Mouse (Mus musculus) gastrocnemius, adult 2 months (tissue): ENCODE measurements at regions not wholly inside any gene's neighbourhood (a gene's known extent, or its start where the extent isn't known, plus 50 kb on each side); places are given as distances from the start of the nearest gene placed in this dataset.
A peak's percentile ranks its signal among the peaks of the same experiment; 100 is the strongest.

ENCODE experiments used
- DNase-seq: peaks from one replicate; pipeline ENCODE4 v3.0.0; 2022
- H3K27ac ChIP-seq: fragments of 200-600 bp; 2 replicates; pipeline ENCODE4 v1.8.1; 2022; ENCODE audit warnings: mild to moderate bottlenecking
- H3K4me3 ChIP-seq: fragments of 200-600 bp; 2 replicates; pipeline ENCODE4 v1.8.1; 2022; ENCODE audit warnings: mild to moderate bottlenecking, moderate library complexity
- CTCF ChIP-seq: fragments of 200-600 bp; IDR thresholded peaks from 2 replicates; pipeline ENCODE4 v1.8.1; 2022; ENCODE audit warnings: antibody characterized with exemption, mild to moderate bottlenecking, moderate library complexity
- intact Hi-C: fragments of 180-260 bp; cut with DNase I; formaldehyde crosslinking; loops from one replicate; pipeline ENCODE4 v1.15.1; 2025

- H3K27ac ChIP-seq, result no peak overlapping the region
- intact Hi-C loops, result no loop called here
- TF ChIP-seq CTCF, result no peak
- H3K4me3 ChIP-seq, result no peak overlapping the region
- DNase-seq, result no peak
Observed at GRCm38 (mm10) chr2:50635896-50636295, 339.3 kb upstream of the Mmadhc start.

DNA sequence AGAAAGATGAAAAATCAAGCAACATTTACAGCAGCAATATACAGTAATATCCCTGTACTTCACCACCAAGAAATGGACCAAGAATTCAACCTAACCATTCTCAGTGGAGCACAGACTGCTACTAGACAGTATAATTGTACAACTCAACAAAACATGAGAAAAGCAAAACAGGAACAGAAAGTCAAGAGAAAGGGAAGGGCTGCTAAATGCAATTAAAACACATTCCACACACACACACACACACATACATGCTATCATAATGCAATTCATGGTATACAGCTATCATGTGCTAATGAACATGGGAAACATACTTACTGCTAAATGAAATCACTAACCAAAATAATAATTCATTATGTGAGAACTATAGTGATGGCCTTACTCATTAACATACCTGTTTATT, 335.2 kb upstream of the Mmadhc start:
- DNase-seq, result no peak
- intact Hi-C loops, result no loop called here
- Histone ChIP-seq H3K27ac (no peak overlapping the region), H3K4me3 (no peak overlapping the region)
- TF ChIP-seq CTCF, result no peak

DNA sequence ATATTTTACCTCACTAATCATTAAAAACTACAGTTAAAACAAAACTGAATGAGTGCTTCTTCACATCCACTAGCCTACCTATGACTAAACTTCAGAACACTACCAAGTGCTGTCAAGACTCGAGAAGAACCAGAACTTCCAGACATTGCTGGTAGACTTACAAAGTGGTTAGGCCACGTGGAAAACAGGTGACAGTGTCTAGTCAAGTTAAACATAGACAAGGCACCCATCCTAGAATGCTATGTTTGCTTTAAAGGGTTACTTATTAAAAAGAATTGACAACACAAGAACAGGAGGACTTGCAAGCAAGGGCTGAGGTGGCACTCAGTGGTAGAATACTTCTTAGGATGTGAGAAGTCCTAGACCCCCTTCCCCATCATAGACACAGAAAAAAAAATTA, 330.9 kb upstream of the Mmadhc start:
- intact Hi-C loops, result no loop called here

GRCm38 (mm10) chr2:50625233-50625749, 328.7 kb upstream of the Mmadhc start:
- intact Hi-C loops, result no loop called here
- Histone ChIP-seq H3K27ac (no peak overlapping the region; the same call in 1 of the 2 replicates), H3K4me3 (no peak overlapping the region)
- DNase-seq, result no peak
- TF ChIP-seq CTCF, result no peak

More for the DNA sequence above, 330.9 kb upstream of the Mmadhc start:
- Histone ChIP-seq H3K27ac (no peak overlapping the region), H3K4me3 (no peak overlapping the region)
- no peak for DNase-seq
- no peak for TF ChIP-seq CTCF

DNA sequence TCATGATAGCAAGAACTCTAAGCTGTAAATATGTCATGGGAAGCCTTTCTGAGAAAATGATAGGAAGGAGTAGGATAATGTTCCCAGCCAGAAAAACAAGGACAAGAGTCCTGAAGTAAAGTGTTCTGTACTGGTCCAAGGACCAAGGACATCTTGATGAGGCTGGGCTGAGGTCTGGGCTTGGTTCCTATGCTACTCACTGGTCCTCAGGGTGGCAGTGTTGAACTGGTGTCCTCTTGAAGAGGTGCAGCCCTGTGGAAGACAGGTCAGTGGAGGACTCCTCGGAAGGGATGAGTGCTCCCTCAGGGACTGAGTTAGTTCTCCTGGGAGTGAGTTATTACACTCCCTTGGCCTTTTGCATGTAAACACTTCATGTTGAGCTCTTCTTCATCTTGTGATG, 312.5 kb upstream of the Mmadhc start:
- intact Hi-C loops, result no loop called here
- TF ChIP-seq CTCF, result peak; percentile 59
- H3K4me3 ChIP-seq, result no peak overlapping the region
- H3K27ac ChIP-seq, result no peak overlapping the region
- DNase-seq, result peak; percentile 22

DNA sequence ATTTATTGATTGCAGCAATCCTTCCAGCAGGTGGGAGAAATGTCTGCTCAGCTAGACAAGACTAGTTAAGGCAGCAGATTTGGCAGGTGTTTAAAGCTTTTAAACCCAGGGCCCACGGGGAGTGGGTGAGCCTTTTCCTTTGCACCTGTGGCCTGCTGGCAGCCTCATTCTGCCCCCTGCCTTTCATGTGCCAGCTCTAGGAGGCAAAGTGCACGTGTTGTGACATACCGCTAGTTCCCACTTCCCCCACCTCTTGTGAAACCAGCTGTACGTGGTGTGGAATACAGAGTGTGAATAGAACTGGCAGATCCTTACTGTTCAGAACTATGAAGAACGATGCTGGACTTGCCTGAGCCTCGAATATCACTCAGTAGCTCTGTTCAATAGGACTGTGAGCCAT, 292.6 kb upstream of the Mmadhc start:
- Histone ChIP-seq H3K4me3 (no peak overlapping the region), H3K27ac (no peak overlapping the region)
- no peak for TF ChIP-seq CTCF
- intact Hi-C loops, result no loop called here
- no peak for DNase-seq

GRCm38 (mm10) chr2:50588652-50589051, 292.1 kb upstream of the Mmadhc start:
- DNase-seq, result no peak
- intact Hi-C loops, result no loop called here
- H3K4me3 ChIP-seq, result no peak overlapping the region
- no peak for TF ChIP-seq CTCF
- H3K27ac ChIP-seq, result no peak overlapping the region

DNA sequence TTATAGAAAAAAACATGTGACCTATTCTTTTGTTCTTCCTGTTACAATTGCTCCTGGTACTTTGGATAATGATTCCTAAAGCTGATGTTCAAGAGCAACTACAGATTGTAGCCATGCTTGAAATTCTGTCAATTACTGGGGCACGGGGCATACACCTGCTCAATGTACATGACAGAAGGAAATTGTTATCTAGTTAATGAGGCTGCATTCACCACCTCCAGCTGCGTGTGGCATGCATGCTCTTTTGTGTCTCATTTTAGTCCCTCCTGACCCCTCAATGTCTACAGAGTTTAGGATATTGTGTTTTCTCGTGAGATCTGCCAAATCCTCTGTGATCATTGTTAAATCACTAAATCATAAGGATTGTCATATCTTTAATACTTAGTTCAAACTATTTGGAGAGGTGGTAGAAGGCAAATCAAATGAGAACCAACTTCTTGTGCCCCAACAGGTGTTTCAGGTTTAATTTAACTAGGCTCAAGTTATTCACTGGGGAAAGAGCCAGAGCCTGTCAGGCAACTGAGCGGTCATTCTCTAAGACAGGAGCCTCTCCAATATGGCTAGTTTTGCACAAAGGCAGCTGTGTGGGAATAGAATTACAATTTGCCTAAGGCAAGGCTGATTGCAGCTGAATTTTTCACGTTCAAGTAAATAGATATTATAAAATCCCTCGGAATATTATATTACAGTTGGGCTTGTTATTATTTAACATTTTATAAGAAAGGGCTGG, 289.9 kb upstream of the Mmadhc start:
- no peak for TF ChIP-seq CTCF
- H3K27ac ChIP-seq, result no peak overlapping the region
- H3K4me3 ChIP-seq, result no peak overlapping the region
- intact Hi-C loops, result no loop called here
- DNase-seq, result no peak

GRCm38 (mm10) chr2:50579620-50580019, 283.0 kb upstream of the Mmadhc start:
- no peak overlapping the region for H3K27ac ChIP-seq
- no peak for DNase-seq
- H3K4me3 ChIP-seq, result no peak overlapping the region
- TF ChIP-seq CTCF, result no peak
- intact Hi-C loops, result no loop called here

- Histone ChIP-seq H3K27ac (0 out of 2 replicates have a peak overlapping the region, but pooled peaks have one; percentile 16), H3K4me3 (no peak overlapping the region)
- no peak for TF ChIP-seq CTCF
- DNase-seq, result peak; percentile 20
- intact Hi-C loops, result no loop called here
Observed at GRCm38 (mm10) chr2:50578278-50579043, 281.9 kb upstream of the Mmadhc start.

DNA sequence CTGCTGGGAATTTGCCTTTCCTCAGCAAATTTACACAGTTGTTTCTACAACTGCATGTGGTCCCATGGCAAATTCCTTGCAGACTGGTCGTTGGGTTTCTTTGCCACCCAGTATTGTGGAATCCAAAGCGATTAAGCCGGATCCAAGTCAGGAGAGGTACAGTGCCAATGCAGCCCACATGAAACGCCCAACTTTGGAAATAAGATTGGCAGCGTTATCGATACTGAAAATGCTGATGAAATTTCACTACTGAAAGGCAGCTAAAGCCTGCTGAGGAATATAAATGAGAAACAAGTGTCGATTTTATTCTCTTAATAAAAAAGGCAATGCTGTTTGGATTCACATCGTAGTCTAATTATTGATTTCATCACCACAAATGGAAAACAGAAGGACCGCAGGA, 281.1 kb upstream of the Mmadhc start:
- TF ChIP-seq CTCF, result no peak
- H3K27ac ChIP-seq, result no peak overlapping the region
- no peak for DNase-seq
- no peak overlapping the region for H3K4me3 ChIP-seq
- intact Hi-C loops, result no loop called here

DNA sequence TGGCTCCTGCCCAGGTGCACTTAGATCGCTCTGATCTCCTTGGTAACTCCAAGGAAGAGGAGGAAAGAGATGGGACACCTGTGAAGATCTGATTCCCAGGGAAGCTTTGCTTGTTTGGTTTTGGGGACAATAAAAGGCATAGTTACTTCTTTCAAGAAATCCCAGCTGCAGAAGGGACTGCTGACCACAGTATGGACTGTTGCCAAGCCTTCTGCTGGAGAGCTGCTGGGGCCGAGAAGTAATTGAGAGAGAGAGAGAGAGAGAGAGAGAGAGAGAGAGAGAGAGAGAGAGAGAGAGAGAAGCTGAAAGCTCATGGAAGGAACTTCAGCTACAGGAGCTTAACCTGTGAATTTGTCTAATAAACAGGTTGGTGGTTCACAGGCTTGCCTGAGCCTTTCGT, 276.9 kb upstream of the Mmadhc start:
- no peak for TF ChIP-seq CTCF
- intact Hi-C loops, result no loop called here
- Histone ChIP-seq H3K27ac (no peak overlapping the region), H3K4me3 (no peak overlapping the region)
- no peak for DNase-seq

DNA sequence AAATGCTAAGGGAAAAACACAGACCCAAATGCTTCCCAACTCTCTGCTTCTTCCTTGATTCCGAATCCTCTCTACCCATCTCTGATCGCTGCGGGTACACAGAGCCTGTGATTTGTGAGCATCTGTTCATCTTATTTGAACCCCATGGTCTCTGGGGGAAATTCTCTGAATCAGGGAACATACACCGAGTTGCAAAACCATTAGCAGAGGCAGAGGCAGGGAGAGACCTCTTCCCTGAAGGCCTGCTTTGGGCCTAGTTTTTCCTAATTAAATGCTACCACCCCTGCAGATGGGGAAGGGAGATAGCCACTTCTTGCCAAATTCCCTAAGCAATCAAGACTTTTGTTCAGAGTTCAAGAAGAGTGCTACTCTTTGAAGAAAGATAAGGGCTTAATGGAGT, 274.4 kb upstream of the Mmadhc start:
- no peak overlapping the region for H3K27ac ChIP-seq
- no peak overlapping the region for H3K4me3 ChIP-seq
- intact Hi-C loops, result no loop called here
- no peak for TF ChIP-seq CTCF
- no peak for DNase-seq
